Mouse (Mus musculus) heart, embryonic 10.5 days (tissue): ENCODE measurements around the gene Fbxw13. TPM values are rescaled to one million over a fixed set of nuclear protein-coding genes. Genes with fewer than 3 reads are reported as not detected.
"Not testable (repeated sequence)": the region's sequence is repeated elsewhere in the genome, so short reads cannot be mapped to it uniquely, and the experiment has no call there.

Source experiments
- DNase-seq: peaks from one replicate; pipeline ENCODE4 v3.0.0-alpha.2; 2017; ENCODE audit warnings: low spot score
- H3K27ac ChIP-seq: fragments of 300-500 bp; sonication (generic); 2 replicates; pipeline ENCODE4 v1.5.1; 2016; ENCODE audit warnings: mild to moderate bottlenecking
- H3K27me3 ChIP-seq: fragments of 300-500 bp; sonication (generic); 2 replicates; pipeline ENCODE4 v1.6.1; 2016; ENCODE audit warnings: mild to moderate bottlenecking; ENCODE audit not compliant: poor library complexity, insufficient read depth, severe bottlenecking
- H3K36me3 ChIP-seq: fragments of 300-500 bp; sonication (generic); 2 replicates; pipeline ENCODE4 v1.6.1; 2016; ENCODE audit warnings: mild to moderate bottlenecking, moderate library complexity
- H3K4me1 ChIP-seq: fragments of 300-500 bp; sonication (generic); 2 replicates; pipeline ENCODE4 v1.6.1; 2016; ENCODE audit warnings: mild to moderate bottlenecking
- H3K4me3 ChIP-seq: fragments of 300-500 bp; sonication (generic); 2 replicates; pipeline ENCODE4 v1.5.1; 2016; ENCODE audit warnings: mild to moderate bottlenecking, moderate library complexity
- H3K9me3 ChIP-seq: fragments of 300-500 bp; sonication (generic); 2 replicates; pipeline ENCODE4 v1.6.1; 2016; ENCODE audit warnings: mild to moderate bottlenecking, moderate library complexity
- WGBS: fragments of 180-500 bp; shearing (Covaris S2); methylation state at CpG from one replicate; pipeline ENCODE4 v1.1.7; 2016; 5-methylcytosine and 5-hydroxymethylcytosine counted together
- polyA plus RNA-seq: library from polyadenylated mRNA; unstranded; fragments of >200 nt; fragmentation: Nextera tagmentation; extraction: Ambion mirVana; gene quantifications from 2 replicates; pipeline ENCODE4 v1.2.1, GENCODE M21; 2016

The Fbxw13 gene
- not detected in 2 replicates for polyA plus RNA-seq

GRCm38 (mm10) chr9:109195875-109196274, at the start of gene Fbxw13:
TSS of gene Fbxw13 (minus strand) at chr9:109195975.
- H3K27ac ChIP-seq = not testable (repeated sequence)

GRCm38 (mm10) chr9:109234654-109235053, 38.9 kb upstream of the Fbxw13 start, which contains the start of gene Fbxw20:
TSS of gene Fbxw20 (minus strand) at chr9:109234754.
- Histone ChIP-seq H3K27ac (no peak within 1 kb of the TSS), H3K27me3 (no peaks in the 10 kb centered on the region), H3K36me3 (no peaks in the 10 kb centered on the region), H3K4me3 (no peak within 1 kb of the TSS), H3K9me3 (no peaks in the 10 kb centered on the region), H3K4me1 (no peaks in the 10 kb centered on the region)
- 82% methylated on average over 1 of the region's 1 CpGs for WGBS
- DNase-seq = no peak

More at GRCm38 (mm10) chr9:109195875-109196274, at the start of gene Fbxw13:
- not testable (repeated sequence) for DNase-seq, H3K4me1 ChIP-seq, H3K27me3 ChIP-seq, H3K36me3 ChIP-seq, H3K9me3 ChIP-seq, H3K4me3 ChIP-seq
- WGBS = 77% methylated on average over 3 of the region's 3 CpGs

- no peak overlapping the region for H3K27ac ChIP-seq
- H3K9me3 ChIP-seq = no peaks in the 10 kb centered on the region
- H3K27me3 ChIP-seq = no peaks in the 10 kb centered on the region
- H3K36me3 ChIP-seq = no peaks in the 10 kb centered on the region
- no peak overlapping the region for H3K4me3 ChIP-seq
- DNase-seq = no peak
- WGBS = 66% methylated on average over 6 of the region's 6 CpGs
- H3K4me1 ChIP-seq = no peaks in the 10 kb centered on the region
Measured at GRCm38 (mm10) chr9:109218449-109218848, 22.7 kb upstream of the Fbxw13 start.

GRCm38 (mm10) chr9:109201347-109201746, 5.6 kb upstream of the Fbxw13 start:
- not testable (repeated sequence) for H3K9me3 ChIP-seq, H3K4me3 ChIP-seq, H3K36me3 ChIP-seq, H3K27me3 ChIP-seq, H3K27ac ChIP-seq, DNase-seq, H3K4me1 ChIP-seq
- WGBS = 63% methylated on average over 1 of the region's 1 CpGs

GRCm38 (mm10) chr9:109200349-109200748, 4.6 kb upstream of the Fbxw13 start:
- H3K4me1 ChIP-seq = no peaks in the 10 kb centered on the region

GRCm38 (mm10) chr9:109199353-109199752, 3.6 kb upstream of the Fbxw13 start:
- no peak overlapping the region for H3K4me3 ChIP-seq
- no peaks in the 10 kb centered on the region for H3K4me1 ChIP-seq
- H3K27me3 ChIP-seq = no peaks in the 10 kb centered on the region
- DNase-seq = no peak
- no peaks in the 10 kb centered on the region for H3K9me3 ChIP-seq
- no peaks in the 10 kb centered on the region for H3K36me3 ChIP-seq
- 46% methylated on average over 1 of the region's 1 CpGs for WGBS
- H3K27ac ChIP-seq = no peak overlapping the region

More at GRCm38 (mm10) chr9:109200349-109200748, 4.6 kb upstream of the Fbxw13 start:
- WGBS = 96% methylated on average over 1 of the region's 1 CpGs
- Histone ChIP-seq H3K4me3 (no peak overlapping the region), H3K27ac (no peak overlapping the region), H3K27me3 (no peaks in the 10 kb centered on the region), H3K9me3 (no peaks in the 10 kb centered on the region), H3K36me3 (no peaks in the 10 kb centered on the region)
- no peak for DNase-seq

GRCm38 (mm10) chr9:109177208-109177607, 18.6 kb downstream of the Fbxw13 start:
- H3K27me3 ChIP-seq = no peaks in the 10 kb centered on the region
- no peak for DNase-seq
- no peak overlapping the region for H3K27ac ChIP-seq
- WGBS = 75% methylated on average over 1 of the region's 1 CpGs
- no peaks in the 10 kb centered on the region for H3K36me3 ChIP-seq
- H3K4me3 ChIP-seq = no peak overlapping the region
- no peaks in the 10 kb centered on the region for H3K9me3 ChIP-seq
- H3K4me1 ChIP-seq = no peaks in the 10 kb centered on the region

- no peaks in the 10 kb centered on the region for H3K36me3 ChIP-seq
- no peak for DNase-seq
- no peaks in the 10 kb centered on the region for H3K9me3 ChIP-seq
- H3K27ac ChIP-seq = no peak overlapping the region
- no peaks in the 10 kb centered on the region for H3K27me3 ChIP-seq
- 82% methylated on average over 1 of the region's 1 CpGs for WGBS
- no peak overlapping the region for H3K4me3 ChIP-seq
- no peaks in the 10 kb centered on the region for H3K4me1 ChIP-seq
Measured at GRCm38 (mm10) chr9:109176301-109176700, 19.5 kb downstream of the Fbxw13 start.

GRCm38 (mm10) chr9:109167316-109167715, 28.5 kb downstream of the Fbxw13 start:
- H3K27ac ChIP-seq = no peak overlapping the region
- no peak overlapping the region for H3K4me3 ChIP-seq
- no peak for DNase-seq
- no peaks in the 10 kb centered on the region for H3K4me1 ChIP-seq
- no peaks in the 10 kb centered on the region for H3K36me3 ChIP-seq
- H3K9me3 ChIP-seq = no peaks in the 10 kb centered on the region
- no peaks in the 10 kb centered on the region for H3K27me3 ChIP-seq

GRCm38 (mm10) chr9:109161941-109162340, 33.8 kb downstream of the Fbxw13 start, which contains the start of gene Fbxw21:
TSS of gene Fbxw21 (minus strand) at chr9:109162041.
- no peaks in the 10 kb centered on the region for H3K36me3 ChIP-seq
- DNase-seq = no peak
- no peaks in the 10 kb centered on the region for H3K27me3 ChIP-seq
- H3K4me1 ChIP-seq = 0 out of 2 replicates have a peak, but pooled peaks cover 3% of the 10 kb centered on the region
- H3K4me3 ChIP-seq = no peak within 1 kb of the TSS
- 66% methylated on average over 3 of the region's 3 CpGs for WGBS
- no peaks in the 10 kb centered on the region for H3K9me3 ChIP-seq
- no peak within 1 kb of the TSS for H3K27ac ChIP-seq

- not testable (repeated sequence) for H3K9me3 ChIP-seq, H3K4me3 ChIP-seq, DNase-seq, H3K27ac ChIP-seq, H3K4me1 ChIP-seq, H3K27me3 ChIP-seq, H3K36me3 ChIP-seq
- 70% methylated on average over 4 of the region's 4 CpGs for WGBS
Measured at GRCm38 (mm10) chr9:109140414-109140813, 55.4 kb downstream of the Fbxw13 start.

- Histone ChIP-seq H3K27me3 (no peaks in the 10 kb centered on the region), H3K36me3 (no peaks in the 10 kb centered on the region), H3K4me3 (no peak overlapping the region), H3K4me1 (no peaks in the 10 kb centered on the region), H3K27ac (no peak overlapping the region), H3K9me3 (no peaks in the 10 kb centered on the region)
- WGBS = 89% methylated on average over 5 of the region's 5 CpGs
- DNase-seq = no peak
Measured at GRCm38 (mm10) chr9:109130076-109130475, 65.7 kb downstream of the Fbxw13 start.
